ENCODE assay signal across 9 mouse cellular contexts in the genomic region with DNA sequence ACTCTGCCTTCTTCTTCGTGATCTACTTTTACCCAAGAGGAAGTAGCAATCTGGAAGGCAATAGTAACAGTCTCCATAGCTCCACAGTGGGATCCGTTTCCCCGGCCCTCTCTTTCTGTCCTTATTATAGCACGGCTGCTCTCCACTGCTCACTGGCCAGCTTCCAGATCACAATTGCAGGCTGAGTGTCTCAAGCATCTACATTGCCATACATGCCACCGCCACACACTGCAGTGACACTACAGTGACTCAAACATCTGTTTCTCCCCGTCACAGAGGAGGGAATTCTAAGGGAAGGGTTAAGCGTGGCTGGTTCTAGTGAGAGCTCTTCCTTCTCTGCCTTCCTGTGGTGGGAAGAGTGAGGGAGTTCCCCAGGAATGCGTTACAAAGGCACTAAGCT. TPM values are rescaled to one million over a fixed set of nuclear protein-coding genes. Genes with fewer than 3 reads are reported as not detected.
DNase-seq lines count a peak whose midpoint lies in the region; ATAC-seq and TF ChIP-seq lines count a peak whose summit lies in the region.
"Had no signal": no experiment of that assay in that cellular context is flagged by ENCODE, and none has a peak within 500 bp of the region (broad histone marks: within the 10 kb centered on the region; RNA-seq: fewer than 3 reads in every experiment).

No protein-coding gene starts in this region.

- no peaks in the 10 kb centered on the region for H3K27me3 ChIP-seq in heart, embryonic 10.5 days (ENCODE audit: insufficient read depth, poor library complexity, severe bottlenecking)

- H3K4me1 ChIP-seq in heart, embryonic 10.5 days: peaks cover 4% of the 10 kb centered on the region; the same call in 1 of the 2 replicates

- H3K36me3 ChIP-seq in heart, embryonic 10.5 days: no peaks in the 10 kb centered on the region

- no peak for DNase-seq in gastrocnemius, adult 2 months
- DNase-seq in gastrocnemius, postnatal 36 days: no peak
- peak; percentile 46 for DNase-seq in 416B (ENCODE audit: low read depth)
- peak; percentile 70 for DNase-seq in heart, embryonic 10.5 days (ENCODE audit: low spot score)
- DNase-seq in lung, postnatal 14 days: peak; percentile 36
- no peak for DNase-seq in B cell, adult 2 months
- no peak for DNase-seq in ovary, postnatal 14 days (ENCODE audit: low spot score)
- DNase-seq: cerebellum, postnatal 36 days had no signal

- ATAC-seq in cerebellum, adult (ENCODE audit: insufficient number of reproducible peaks, low FRiP score, low TSS enrichment): no peak

- intact Hi-C loops in gastrocnemius, adult 2 months (cut with DNase I): no loop called here
- intact Hi-C loops in gastrocnemius, postnatal 36 days (cut with DNase I): no loop called here

- no peaks in the 10 kb centered on the region for H3K9me3 ChIP-seq in heart, embryonic 10.5 days

- no peak for TF ChIP-seq CTCF in gastrocnemius, adult 2 months (IDR thresholded peaks at IDR 0.05)

- peak overlapping the region; percentile 43; the same call in 1 of the 2 replicates for H3K27ac ChIP-seq in gastrocnemius, adult 2 months
- no peak overlapping the region; the same call in 1 of the 2 replicates for H3K27ac ChIP-seq in heart, embryonic 10.5 days

- peak overlapping the region; percentile 29 for H3K4me3 ChIP-seq in gastrocnemius, adult 2 months
- H3K4me3 ChIP-seq in heart, embryonic 10.5 days: no peak overlapping the region

- WGBS in heart, embryonic 10.5 days: 54% methylated on average over 8 of the region's 8 CpGs

RNA-seq across cellular contexts. Expression of gene Bach1, which starts 9.5 kb away (rescaled TPM):
- 10 to 100 TPM; 18.0 to 28.2 TPM for total RNA-seq in gastrocnemius, adult 2 months (2021)
- total RNA-seq in gastrocnemius, postnatal 36 days (2021): 10 to 100 TPM; 19.0 to 22.1 TPM
- 8.5 and 9.4 TPM in 2 replicates for polyA plus RNA-seq in heart, embryonic 10.5 days (2016; fragmentation: Nextera tagmentation; extraction: Ambion mirVana)

Comparison
In these comparisons a context has a peak if more than half of its experiments do, and no peak if none do; other contexts are left out.
1. DNase-seq: peak in 416B (single experiment), heart, embryonic 10.5 days (single experiment) and lung, postnatal 14 days (single experiment); none in gastrocnemius, adult 2 months (single experiment), gastrocnemius, postnatal 36 days (0 of 2), B cell, adult 2 months (0 of 2) and ovary, postnatal 14 days (single experiment).